Mouse (Mus musculus) kidney, postnatal 0 days (tissue): ENCODE measurements around the gene Rcan2. TPM values are rescaled to one million over a fixed set of nuclear protein-coding genes. Genes with fewer than 3 reads are reported as not detected.

Experiments used
- ATAC-seq: fragments of 200-750 bp; cut with Nextera tagmentation; replicated peaks from 2 replicates; pipeline ENCODE4 v1.8.0; 2017; ENCODE audit warnings: low read depth, moderate number of reproducible peaks, moderate TSS enrichment, moderate library complexity; ENCODE audit not compliant: low FRiP score
- DNase-seq: peaks from one replicate; pipeline ENCODE4 v3.0.0-alpha.2; 2016; ENCODE audit warnings: low spot score
- H3K27ac ChIP-seq: fragments of 300-500 bp; sonication (generic); 2 replicates; pipeline ENCODE4 v1.5.1; 2014; ENCODE audit warnings: mild to moderate bottlenecking
- H3K27me3 ChIP-seq: fragments of 300-500 bp; sonication (generic); 2 replicates; pipeline ENCODE4 v1.6.1; 2014; ENCODE audit warnings: low read length, mixed read lengths; ENCODE audit not compliant: insufficient read depth
- H3K36me3 ChIP-seq: fragments of 300-500 bp; sonication (generic); 2 replicates; pipeline ENCODE4 v1.6.1; 2014; ENCODE audit warnings: low read length, mixed read lengths; ENCODE audit not compliant: insufficient read depth
- H3K4me1 ChIP-seq: fragments of 300-500 bp; sonication (generic); replicated peaks from 2 replicates; pipeline ENCODE4 v1.6.1; 2014; ENCODE audit warnings: antibody characterized with exemption, low read length, mixed read lengths; ENCODE audit not compliant: insufficient read depth
- H3K4me2 ChIP-seq: fragments of 300-500 bp; sonication (generic); 2 replicates; pipeline ENCODE4 v1.6.1; 2014; ENCODE audit warnings: mild to moderate bottlenecking, low read length, moderate library complexity, mixed read lengths
- H3K4me3 ChIP-seq: fragments of 300-500 bp; sonication (generic); replicated peaks from 2 replicates; pipeline ENCODE4 v1.5.1; 2014; ENCODE audit warnings: low read depth, low read length
- H3K9ac ChIP-seq: fragments of 300-500 bp; sonication (generic); 2 replicates; pipeline ENCODE4 v1.6.1; 2014; ENCODE audit warnings: low read depth, low read length
- H3K9me3 ChIP-seq: fragments of 300-500 bp; sonication (generic); replicated peaks from 2 replicates; pipeline ENCODE4 v1.6.1; 2016; ENCODE audit warnings: low read length, inconsistent platforms, mixed read lengths
- CTCF ChIP-seq: IDR thresholded peaks from 2 replicates; pipeline ENCODE4 v1.5.1; 2016; ENCODE audit warnings: antibody characterized with exemption, low read depth, mild to moderate bottlenecking, moderate library complexity
- WGBS: fragments of 180-500 bp; shearing (Covaris S2); extraction: QIAGEN DNeasy Blood & Tissue Kit; methylation state at CpG from one replicate; pipeline ENCODE4 v1.1.7; 2014; 5-methylcytosine and 5-hydroxymethylcytosine counted together
- polyA plus RNA-seq: library from polyadenylated mRNA; unstranded; fragments of >200 nt; fragmentation: Nextera tagmentation; extraction: Ambion mirVana; gene quantifications from 2 replicates; pipeline ENCODE4 v1.2.1, GENCODE M21; 2015

Gene Rcan2
- polyA plus RNA-seq, 1 experiment from 2014 or later = 6.9 TPM

GRCm38 (mm10) chr17:43917143-43917542 lies 116.0 kb downstream of the Rcan2 start:
- ATAC-seq = no peak
- no peaks in the 10 kb centered on the region for H3K4me1 ChIP-seq
- no peak overlapping the region for H3K27ac ChIP-seq
- H3K4me3 ChIP-seq = no peak overlapping the region
- H3K27me3 ChIP-seq = no peaks in the 10 kb centered on the region
- no peaks in the 10 kb centered on the region for H3K9me3 ChIP-seq
- no peak overlapping the region for H3K4me2 ChIP-seq
- no peak for TF ChIP-seq CTCF
- H3K9ac ChIP-seq = no peak overlapping the region
- DNase-seq = no peak
- no peaks in the 10 kb centered on the region for H3K36me3 ChIP-seq
- WGBS = 85% methylated on average over 5 of the region's 5 CpGs

- Histone ChIP-seq H3K36me3 (no peaks in the 10 kb centered on the region), H3K9ac (no peak overlapping the region), H3K4me1 (no peaks in the 10 kb centered on the region), H3K4me3 (no peak overlapping the region), H3K9me3 (no peaks in the 10 kb centered on the region), H3K27me3 (no peaks in the 10 kb centered on the region), H3K27ac (no peak overlapping the region), H3K4me2 (no peak overlapping the region)
- ATAC-seq (no peak), DNase-seq (no peak)
- 92% methylated on average over 4 of the region's 4 CpGs for WGBS
- no peak for TF ChIP-seq CTCF
Measured at GRCm38 (mm10) chr17:43929856-43930255, 128.7 kb downstream of the Rcan2 start.

- ATAC-seq = no peak
- DNase-seq = no peak
- Histone ChIP-seq H3K9me3 (no peaks in the 10 kb centered on the region), H3K9ac (no peak overlapping the region), H3K27ac (no peak overlapping the region), H3K4me2 (no peak overlapping the region), H3K4me3 (no peak overlapping the region), H3K27me3 (no peaks in the 10 kb centered on the region), H3K36me3 (no peaks in the 10 kb centered on the region), H3K4me1 (no peaks in the 10 kb centered on the region)
- TF ChIP-seq CTCF = no peak
- WGBS = 95% methylated on average over 11 of the region's 11 CpGs
Measured at GRCm38 (mm10) chr17:43931731-43932130, 130.6 kb downstream of the Rcan2 start.

GRCm38 (mm10) chr17:43934056-43934455 lies 132.9 kb downstream of the Rcan2 start:
- Histone ChIP-seq H3K9me3 (no peaks in the 10 kb centered on the region), H3K4me1 (no peaks in the 10 kb centered on the region), H3K36me3 (no peaks in the 10 kb centered on the region), H3K4me3 (no peak overlapping the region), H3K4me2 (no peak overlapping the region), H3K27me3 (no peaks in the 10 kb centered on the region), H3K9ac (no peak overlapping the region), H3K27ac (no peak overlapping the region)
- no peak for ATAC-seq
- no peak for DNase-seq
- no peak for TF ChIP-seq CTCF
- 61% methylated on average over 9 of the region's 9 CpGs for WGBS

- ATAC-seq (no peak), DNase-seq (peak; percentile 9)
- H3K27ac ChIP-seq = no peak overlapping the region
- no peak overlapping the region for H3K4me3 ChIP-seq
- no peaks in the 10 kb centered on the region for H3K9me3 ChIP-seq
- no peaks in the 10 kb centered on the region for H3K27me3 ChIP-seq
- WGBS = 7% methylated on average over 5 of the region's 5 CpGs
- H3K9ac ChIP-seq = no peak overlapping the region
- H3K36me3 ChIP-seq = no peaks in the 10 kb centered on the region
- TF ChIP-seq CTCF = no peak
- H3K4me2 ChIP-seq = peak overlapping the region; percentile 32; the same call in 1 of the 2 replicates
- H3K4me1 ChIP-seq = no peaks in the 10 kb centered on the region
Measured at GRCm38 (mm10) chr17:43952219-43952618, 151.1 kb downstream of the Rcan2 start.

GRCm38 (mm10) chr17:43952661-43953534 lies 151.7 kb downstream of the Rcan2 start:
- no peak overlapping the region for H3K27ac ChIP-seq
- H3K9ac ChIP-seq = no peak overlapping the region
- no peaks in the 10 kb centered on the region for H3K36me3 ChIP-seq
- H3K4me2 ChIP-seq = peak overlapping the region; percentile 32
- no peaks in the 10 kb centered on the region for H3K27me3 ChIP-seq
- H3K9me3 ChIP-seq = no peaks in the 10 kb centered on the region
- no peak overlapping the region; the same call in 1 of the 2 replicates for H3K4me3 ChIP-seq
- H3K4me1 ChIP-seq = no peaks in the 10 kb centered on the region
- ATAC-seq (peak; percentile 49; the same call in 1 of the 2 replicates), DNase-seq (peak; percentile 1)
- WGBS = 34% methylated on average over 16 of the region's 17 CpGs
- no peak for TF ChIP-seq CTCF
